Mouse (Mus musculus) brown adipose tissue, adult 24 weeks (tissue): Measurements from ENCODE around the gene Vmn2r-ps159. TPM values are rescaled to one million over a fixed set of nuclear protein-coding genes. Genes with fewer than 3 reads are reported as not detected.
"Not testable (repeated sequence)": the region's sequence is repeated elsewhere in the genome, so short reads cannot be mapped to it uniquely, and the experiment has no call there.

ENCODE experiments used
- H3K27ac ChIP-seq: fragments of 200-500 bp; replicated peaks from 2 replicates; pipeline ENCODE4 v1.5.1; 2012; ENCODE audit warnings: low read depth, mild to moderate bottlenecking, low read length
- H3K4me1 ChIP-seq: fragments of 200-500 bp; 2 replicates; pipeline ENCODE4 v1.6.1; 2012; ENCODE audit warnings: low read length, mixed read lengths; ENCODE audit not compliant: control insufficient read depth, insufficient read depth, insufficient read length
- H3K4me3 ChIP-seq: fragments of 200-500 bp; 2 replicates; pipeline ENCODE4 v1.5.1; 2012; ENCODE audit warnings: low read depth, mild to moderate bottlenecking, low read length, moderate library complexity; ENCODE audit not compliant: insufficient read depth
- polyA plus RNA-seq: library from polyadenylated mRNA; stranded (reverse); fragments of >200 nt; gene quantifications from 2 replicates; pipeline ENCODE4 v1.2.4, GENCODE M21; 2012; ENCODE audit not compliant: missing spikeins, insufficient read depth, insufficient read length

Vmn2r-ps159 gene
- not detected in 2 replicates for polyA plus RNA-seq

- not testable (repeated sequence) for H3K27ac ChIP-seq, H3K4me3 ChIP-seq
Observed at GRCm38 (mm10) chr4:156330803-156331202, at the start of gene Vmn2r-ps159. TSS of gene Vmn2r-ps159 (plus strand) at chr4:156331103.

GRCm38 (mm10) chr4:156341601-156342504, 10.9 kb downstream of the Vmn2r-ps159 start:
- H3K4me1 ChIP-seq, H3K4me3 ChIP-seq: not testable (repeated sequence)

More at GRCm38 (mm10) chr4:156330803-156331202, at the start of gene Vmn2r-ps159:
- H3K4me1 ChIP-seq, result not testable (repeated sequence)

GRCm38 (mm10) chr4:156342569-156343325, 11.8 kb downstream of the Vmn2r-ps159 start:
- H3K4me3 ChIP-seq, result no peak overlapping the region
- H3K27ac ChIP-seq, result no peak overlapping the region
- no peaks in the 10 kb centered on the region for H3K4me1 ChIP-seq

More at GRCm38 (mm10) chr4:156341601-156342504, 10.9 kb downstream of the Vmn2r-ps159 start:
- not testable (repeated sequence) for H3K27ac ChIP-seq

- Histone ChIP-seq H3K4me1 (no peaks in the 10 kb centered on the region), H3K4me3 (no peak overlapping the region), H3K27ac (no peak overlapping the region)
Observed at GRCm38 (mm10) chr4:156343332-156343731, 12.4 kb downstream of the Vmn2r-ps159 start.

GRCm38 (mm10) chr4:156356756-156357437, 26.0 kb downstream of the Vmn2r-ps159 start:
- not testable (repeated sequence) for H3K4me1 ChIP-seq

More at GRCm38 (mm10) chr4:156356756-156357437, 26.0 kb downstream of the Vmn2r-ps159 start:
- not testable (repeated sequence) for H3K27ac ChIP-seq, H3K4me3 ChIP-seq

Other genes with a start within 250 kb of the Vmn2r-ps159 start
- gene 9430015G10Rik, start 221.1 kb upstream of the Vmn2r-ps159 start, polyA plus RNA-seq, result 0.48 and 3.6 TPM in 2 replicates
- not detected in 2 replicates for gene Rnf223, start 200.6 kb upstream of the Vmn2r-ps159 start, polyA plus RNA-seq
- 9.5 and 18.5 TPM in 2 replicates for gene Agrn, start 133.6 kb upstream of the Vmn2r-ps159 start, polyA plus RNA-seq
- 6.1 and 11.7 TPM in 2 replicates for gene Isg15, start 130.3 kb upstream of the Vmn2r-ps159 start, polyA plus RNA-seq
- 1.9 and 5.5 TPM in 2 replicates for gene AW011738, start 127.8 kb upstream of the Vmn2r-ps159 start, polyA plus RNA-seq
- 9.9 and 25.7 TPM in 2 replicates for gene Perm1, start 115.2 kb upstream of the Vmn2r-ps159 start, polyA plus RNA-seq
- 7.8 and 8.7 TPM in 2 replicates for gene Plekhn1, start 96.2 kb upstream of the Vmn2r-ps159 start, polyA plus RNA-seq
- 13.8 and 14.6 TPM in 2 replicates for gene Noc2l, start 95.1 kb upstream of the Vmn2r-ps159 start, polyA plus RNA-seq
- gene Samd11, start 75.4 kb upstream of the Vmn2r-ps159 start, polyA plus RNA-seq, result not detected in 2 replicates